Mouse (Mus musculus): ENCODE data around the gene Nusap1. TPM values are rescaled to one million over a fixed set of nuclear protein-coding genes. Genes with fewer than 3 reads are reported as not detected.
"Not testable (repeated sequence)": the region's sequence is repeated elsewhere in the genome, so short reads cannot be mapped to it uniquely, and the experiment has no call there.

The Nusap1 gene
- polyA plus RNA-seq, 1 experiment: 1.9 TPM

GRCm38 (mm10) chr2:119621302-119621701 lies 3.2 kb downstream of the Nusap1 start:
- TF ChIP-seq GATA1 (IDR thresholded peaks at IDR 0.05; ENCODE audit: low read length) (no peak), TAL1 (IDR thresholded peaks at IDR 0.05; ENCODE audit: low read length) (no peak)

GRCm38 (mm10) chr2:119636781-119637180 lies 18.7 kb downstream of the Nusap1 start:
- H3K27me3 ChIP-seq (ENCODE audit: control insufficient read depth): no peaks in the 10 kb centered on the region
- TF ChIP-seq GATA1 (IDR thresholded peaks at IDR 0.05; ENCODE audit: low read length): no peak
- no peak for TF ChIP-seq TAL1 (IDR thresholded peaks at IDR 0.05; ENCODE audit: low read length)
- H3K4me1 ChIP-seq (ENCODE audit: control insufficient read depth): no peaks in the 10 kb centered on the region; the same call in 1 of the 2 replicates
- H3K4me3 ChIP-seq (replicated peaks): no peak overlapping the region
- peaks cover 98% of the 10 kb centered on the region for H3K36me3 ChIP-seq (ENCODE audit: control insufficient read depth)
- H3K9me3 ChIP-seq (ENCODE audit: control insufficient read depth, low read length): no peaks in the 10 kb centered on the region

More at GRCm38 (mm10) chr2:119621302-119621701, 3.2 kb downstream of the Nusap1 start:
- no peaks in the 10 kb centered on the region for H3K9me3 ChIP-seq (ENCODE audit: control insufficient read depth, low read length)
- H3K27me3 ChIP-seq (ENCODE audit: control insufficient read depth): no peaks in the 10 kb centered on the region
- peaks cover 44% of the 10 kb centered on the region for H3K4me1 ChIP-seq (ENCODE audit: control insufficient read depth)
- peak overlapping the region; percentile 90 for H3K4me3 ChIP-seq (replicated peaks)
- peaks cover 71% of the 10 kb centered on the region for H3K36me3 ChIP-seq (ENCODE audit: control insufficient read depth)

- Histone ChIP-seq H3K36me3 (ENCODE audit: control insufficient read depth) (peaks cover 97% of the 10 kb centered on the region), H3K4me3 (replicated peaks) (no peak overlapping the region), H3K27me3 (ENCODE audit: control insufficient read depth) (no peaks in the 10 kb centered on the region), H3K9me3 (ENCODE audit: control insufficient read depth, low read length) (no peaks in the 10 kb centered on the region), H3K4me1 (ENCODE audit: control insufficient read depth) (no peaks in the 10 kb centered on the region; the same call in 1 of the 2 replicates)
- TF ChIP-seq GATA1 (IDR thresholded peaks at IDR 0.05; ENCODE audit: low read length) (no peak), TAL1 (IDR thresholded peaks at IDR 0.05; ENCODE audit: low read length) (no peak)
Observed at GRCm38 (mm10) chr2:119641214-119641912, 23.3 kb downstream of the Nusap1 start.

- Histone ChIP-seq H3K9me3 (ENCODE audit: control insufficient read depth, low read length) (no peaks in the 10 kb centered on the region), H3K4me1 (ENCODE audit: control insufficient read depth) (no peaks in the 10 kb centered on the region; the same call in 1 of the 2 replicates), H3K27me3 (ENCODE audit: control insufficient read depth) (no peaks in the 10 kb centered on the region), H3K36me3 (ENCODE audit: control insufficient read depth) (peaks cover 98% of the 10 kb centered on the region), H3K4me3 (replicated peaks) (no peak overlapping the region)
- TF ChIP-seq TAL1 (IDR thresholded peaks at IDR 0.05; ENCODE audit: low read length) (no peak), GATA1 (IDR thresholded peaks at IDR 0.05; ENCODE audit: low read length) (no peak)
Observed at GRCm38 (mm10) chr2:119644254-119644653, 26.2 kb downstream of the Nusap1 start.

GRCm38 (mm10) chr2:119662220-119663182 lies 44.4 kb downstream of the Nusap1 start, which contains the start of gene Ndufaf1:
TSS of gene Ndufaf1 (minus strand) at chr2:119662827.
- TF ChIP-seq GATA1 (IDR thresholded peaks at IDR 0.05; ENCODE audit: low read length): no peak
- TF ChIP-seq TAL1 (IDR thresholded peaks at IDR 0.05; ENCODE audit: low read length): no peak
- peak within 1 kb of the TSS; percentile 77 for H3K4me3 ChIP-seq (replicated peaks)
- no peaks in the 10 kb centered on the region for H3K27me3 ChIP-seq (ENCODE audit: control insufficient read depth)
- no peaks in the 10 kb centered on the region for H3K9me3 ChIP-seq (ENCODE audit: control insufficient read depth, low read length)
- peaks cover 14% of the 10 kb centered on the region for H3K4me1 ChIP-seq (ENCODE audit: control insufficient read depth)
- H3K36me3 ChIP-seq (ENCODE audit: control insufficient read depth): peaks cover 25% of the 10 kb centered on the region

GRCm38 (mm10) chr2:119665744-119666143 lies 47.6 kb downstream of the Nusap1 start:
- not testable (repeated sequence) for H3K9me3 ChIP-seq (ENCODE audit: control insufficient read depth, low read length); H3K36me3 ChIP-seq (ENCODE audit: control insufficient read depth); H3K4me3 ChIP-seq (replicated peaks); H3K27me3 ChIP-seq (ENCODE audit: control insufficient read depth)
- H3K4me1 ChIP-seq (ENCODE audit: control insufficient read depth): peaks cover 17% of the 10 kb centered on the region

- Histone ChIP-seq H3K9me3 (ENCODE audit: control insufficient read depth, low read length) (no peaks in the 10 kb centered on the region), H3K4me3 (replicated peaks) (no peak overlapping the region), H3K27me3 (ENCODE audit: control insufficient read depth) (peaks cover 8% of the 10 kb centered on the region), H3K36me3 (ENCODE audit: control insufficient read depth) (no peaks in the 10 kb centered on the region), H3K4me1 (ENCODE audit: control insufficient read depth) (peaks cover 13% of the 10 kb centered on the region)
- TF ChIP-seq GATA1 (IDR thresholded peaks at IDR 0.05; ENCODE audit: low read length) (no peak), TAL1 (IDR thresholded peaks at IDR 0.05; ENCODE audit: low read length) (no peak)
Observed at GRCm38 (mm10) chr2:119669010-119669409, 50.9 kb downstream of the Nusap1 start.

GRCm38 (mm10) chr2:119674525-119675214 lies 56.6 kb downstream of the Nusap1 start, which contains the start of gene Rtf1:
TSS of gene Rtf1 (plus strand) at chr2:119675068.
- peaks cover 31% of the 10 kb centered on the region for H3K4me1 ChIP-seq (ENCODE audit: control insufficient read depth)
- H3K36me3 ChIP-seq (ENCODE audit: control insufficient read depth): peaks cover 16% of the 10 kb centered on the region
- no peaks in the 10 kb centered on the region for H3K9me3 ChIP-seq (ENCODE audit: control insufficient read depth, low read length)
- peak within 1 kb of the TSS; percentile 90 for H3K4me3 ChIP-seq (replicated peaks)
- TF ChIP-seq TAL1 (IDR thresholded peaks at IDR 0.05; ENCODE audit: low read length) (no peak), GATA1 (IDR thresholded peaks at IDR 0.05; ENCODE audit: low read length) (no peak)
- H3K27me3 ChIP-seq (ENCODE audit: control insufficient read depth): peaks cover 8% of the 10 kb centered on the region

Measured in erythroblast, embryonic 14.5 days (primary cell).